Mouse (Mus musculus) stomach, embryonic 14.5 days (tissue): ENCODE measurements around the gene Krt90. TPM values are rescaled to one million over a fixed set of nuclear protein-coding genes. Genes with fewer than 3 reads are reported as not detected.

ENCODE experiments used
- ATAC-seq: fragments of 200-750 bp; cut with Nextera tagmentation; 2 replicates; pipeline ENCODE4 v1.8.0; 2017; ENCODE audit warnings: low read depth, moderate TSS enrichment; ENCODE audit not compliant: insufficient number of reproducible peaks, insufficient read depth, low FRiP score
- H3K27ac ChIP-seq: fragments of 300-500 bp; sonication (generic); 2 replicates; pipeline ENCODE4 v1.5.1; 2014; ENCODE audit warnings: mild to moderate bottlenecking, low read length, moderate library complexity, mixed read lengths
- H3K27me3 ChIP-seq: fragments of 300-500 bp; sonication (generic); 2 replicates; pipeline ENCODE4 v1.6.1; 2014; ENCODE audit warnings: low read length, control low read depth, mixed read lengths; ENCODE audit not compliant: control insufficient read depth, insufficient read depth
- H3K36me3 ChIP-seq: fragments of 300-500 bp; sonication (generic); 2 replicates; pipeline ENCODE4 v1.6.1; 2014; ENCODE audit warnings: mild to moderate bottlenecking, control low read depth, low read length, moderate library complexity, mixed read lengths; ENCODE audit not compliant: control insufficient read depth, insufficient read depth
- H3K4me1 ChIP-seq: fragments of 300-500 bp; sonication (generic); 2 replicates; pipeline ENCODE4 v1.6.1; 2014; ENCODE audit warnings: low read length, control low read depth, mixed read lengths; ENCODE audit not compliant: control insufficient read depth, insufficient read depth
- H3K4me2 ChIP-seq: fragments of 300-500 bp; sonication (generic); replicated peaks from 2 replicates; pipeline ENCODE4 v1.6.1; 2014; ENCODE audit warnings: low read depth, low read length, control low read depth
- H3K4me3 ChIP-seq: fragments of 300-500 bp; sonication (generic); 2 replicates; pipeline ENCODE4 v1.5.1; 2014; ENCODE audit warnings: low read depth, low read length, control low read depth
- H3K9ac ChIP-seq: fragments of 300-500 bp; sonication (generic); replicated peaks from 2 replicates; pipeline ENCODE4 v1.6.1; 2014; ENCODE audit warnings: low read depth, mild to moderate bottlenecking, control low read depth, low read length, moderate library complexity, mixed read lengths
- H3K9me3 ChIP-seq: fragments of 300-500 bp; sonication (generic); 2 replicates; pipeline ENCODE4 v1.6.1; 2016; ENCODE audit warnings: low read depth, low read length, control low read depth; ENCODE audit not compliant: control insufficient read depth
- WGBS: fragments of 180-500 bp; shearing (Covaris S2); extraction: QIAGEN DNeasy Blood & Tissue Kit; methylation state at CpG from one replicate; pipeline ENCODE4 v1.1.7; 2014; 5-methylcytosine and 5-hydroxymethylcytosine counted together
- polyA plus RNA-seq: library from polyadenylated mRNA; unstranded; fragments of >200 nt; fragmentation: Nextera tagmentation; extraction: Ambion mirVana; gene quantifications from 2 replicates; pipeline ENCODE4 v1.2.1, GENCODE M21; 2014

The Krt90 gene
- 0.22 TPM in 1 of 2 replicates, not detected in the other for polyA plus RNA-seq

DNA sequence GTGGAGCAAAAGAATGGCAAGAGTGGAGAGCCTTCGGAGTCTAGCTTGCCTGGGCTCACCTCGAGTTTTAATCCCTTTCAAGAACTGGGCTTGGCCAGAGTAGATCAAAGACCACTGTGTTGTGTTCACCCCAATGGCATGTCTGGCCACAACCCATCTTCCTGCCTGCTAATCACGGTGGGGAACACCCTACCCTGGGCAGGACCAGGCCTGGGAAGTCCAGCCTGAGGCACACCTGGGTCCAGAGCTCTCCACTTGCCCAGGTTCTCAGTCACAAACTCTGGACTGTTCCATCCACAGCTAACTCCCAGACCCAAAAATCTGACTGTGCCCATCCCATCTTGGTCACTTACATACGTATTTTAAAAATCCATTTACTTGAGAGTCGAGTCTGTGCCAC lies at the start of gene Krt90:
TSS of gene Krt90 (minus strand) at position 101 of the 400 bp plus-strand sequence.
- Histone ChIP-seq H3K4me3 (no peak within 1 kb of the TSS), H3K4me2 (no peak within 1 kb of the TSS), H3K36me3 (no peaks in the 10 kb centered on the region), H3K27ac (no peak within 1 kb of the TSS), H3K9ac (no peak within 1 kb of the TSS), H3K27me3 (no peaks in the 10 kb centered on the region), H3K4me1 (no peaks in the 10 kb centered on the region), H3K9me3 (no peaks in the 10 kb centered on the region)
- 78% methylated on average over 5 of the region's 5 CpGs for WGBS
- no peak for ATAC-seq

DNA sequence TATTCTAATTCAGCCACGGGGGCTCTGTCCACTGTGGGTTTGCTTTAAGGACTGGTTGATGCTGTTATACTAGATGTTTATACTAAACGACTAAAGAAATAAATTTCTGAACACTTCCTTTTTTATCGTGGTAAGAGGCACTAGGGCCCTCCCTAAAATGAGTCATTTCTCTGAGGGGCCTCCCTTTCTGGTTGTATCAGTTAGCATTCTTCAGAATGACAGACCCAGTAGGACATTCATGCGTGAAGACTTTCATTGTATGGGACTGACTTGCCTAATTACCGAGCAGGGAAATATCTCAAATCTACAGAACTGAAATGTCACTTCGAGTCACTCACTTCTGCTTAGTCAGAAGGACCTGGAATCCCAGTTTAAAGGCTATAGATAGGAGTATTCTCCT lies 36.4 kb upstream of the Krt90 start:
- no peaks in the 10 kb centered on the region for H3K4me1 ChIP-seq
- H3K27ac ChIP-seq = no peak overlapping the region
- ATAC-seq = no peak
- WGBS = 36% methylated on average over 6 of the region's 6 CpGs
- no peak overlapping the region for H3K4me3 ChIP-seq
- H3K27me3 ChIP-seq = no peaks in the 10 kb centered on the region
- H3K9ac ChIP-seq = no peak overlapping the region
- H3K36me3 ChIP-seq = no peaks in the 10 kb centered on the region
- no peaks in the 10 kb centered on the region for H3K9me3 ChIP-seq
- H3K4me2 ChIP-seq = no peak overlapping the region

DNA sequence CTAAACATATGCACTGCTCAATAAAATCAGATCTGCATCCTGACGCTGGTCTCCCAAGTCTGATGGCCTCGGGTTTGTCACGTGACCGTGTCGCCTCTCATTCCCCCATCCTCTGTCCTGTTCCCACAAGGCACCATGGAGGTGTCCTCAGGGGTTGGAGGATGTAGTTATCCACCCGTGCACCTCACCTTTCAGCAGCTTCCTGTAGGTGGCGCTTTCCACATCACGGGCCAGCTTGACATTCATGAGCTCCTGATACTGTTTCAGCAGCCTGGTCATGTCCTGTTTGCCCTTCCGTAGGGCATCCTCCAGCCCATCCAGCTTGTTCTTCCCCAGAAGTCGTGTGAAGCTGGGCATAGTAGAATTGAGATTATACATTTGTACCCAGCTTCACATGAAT lies 25.5 kb upstream of the Krt90 start:
- Histone ChIP-seq H3K36me3 (no peaks in the 10 kb centered on the region), H3K4me2 (no peak overlapping the region), H3K27ac (no peak overlapping the region), H3K27me3 (no peaks in the 10 kb centered on the region), H3K4me3 (no peak overlapping the region), H3K9me3 (no peaks in the 10 kb centered on the region), H3K4me1 (no peaks in the 10 kb centered on the region), H3K9ac (no peak overlapping the region)
- no peak for ATAC-seq
- 77% methylated on average over 10 of the region's 10 CpGs for WGBS

DNA sequence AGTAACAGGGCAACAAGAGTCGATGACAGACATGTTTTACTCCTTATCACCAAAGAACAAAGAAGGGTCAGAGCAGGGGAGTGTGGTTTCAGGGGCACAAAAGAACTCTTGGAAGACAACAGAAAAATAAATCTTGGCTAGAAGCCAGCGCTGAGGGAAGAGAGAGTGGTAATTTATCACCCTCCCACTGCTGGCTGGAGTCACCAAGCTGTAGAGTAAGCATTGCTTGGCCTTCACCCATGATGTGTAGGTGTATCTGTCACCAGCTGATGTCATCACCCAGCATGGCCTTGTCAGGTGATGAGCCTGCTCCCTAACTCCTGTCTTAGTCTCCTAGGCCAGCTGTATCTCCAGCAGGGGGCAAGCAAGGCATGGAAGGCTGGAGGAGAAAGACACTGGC lies 21.7 kb upstream of the Krt90 start:
- no peaks in the 10 kb centered on the region for H3K9me3 ChIP-seq
- H3K9ac ChIP-seq = no peak overlapping the region
- WGBS = 20% methylated on average over 2 of the region's 2 CpGs
- H3K4me3 ChIP-seq = no peak overlapping the region
- no peak overlapping the region for H3K27ac ChIP-seq
- no peaks in the 10 kb centered on the region for H3K27me3 ChIP-seq
- no peak for ATAC-seq
- no peaks in the 10 kb centered on the region for H3K4me1 ChIP-seq
- no peaks in the 10 kb centered on the region for H3K36me3 ChIP-seq
- H3K4me2 ChIP-seq = no peak overlapping the region

DNA sequence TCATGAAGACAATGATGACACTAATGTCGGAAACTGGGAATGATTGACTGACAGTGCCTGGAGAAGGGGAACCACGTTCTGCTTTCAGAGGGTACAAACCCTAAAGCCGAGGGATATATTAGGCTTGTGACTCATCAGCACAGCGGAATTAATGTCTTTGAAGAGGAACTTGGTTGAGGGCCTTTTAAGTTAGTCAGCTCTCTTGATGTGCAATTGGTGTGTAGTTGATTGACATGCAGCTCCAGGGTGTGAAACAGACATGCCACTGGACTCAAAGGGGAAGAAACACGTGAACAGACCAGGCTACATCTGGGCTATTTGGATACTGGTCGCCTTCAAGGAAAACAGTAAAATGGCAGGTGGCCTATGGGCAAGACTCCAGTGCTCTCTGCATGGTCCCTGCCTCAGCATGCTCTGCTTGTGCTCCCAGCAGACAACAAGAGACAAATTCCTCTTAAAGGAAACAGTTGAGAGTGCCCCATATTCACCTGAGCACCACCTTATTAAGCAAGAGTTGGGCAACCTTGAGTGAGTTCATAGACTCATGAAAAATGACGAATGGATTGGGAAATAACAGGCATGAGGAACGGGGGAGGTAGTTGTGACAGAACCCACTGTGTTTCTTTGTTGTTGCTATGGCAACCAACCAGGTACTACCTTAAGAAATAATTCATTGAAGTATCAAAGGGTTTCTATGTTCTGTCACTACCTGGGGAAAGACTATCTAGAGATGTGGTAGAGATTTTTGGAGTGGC lies 20.6 kb upstream of the Krt90 start:
- H3K9ac ChIP-seq = no peak overlapping the region
- no peaks in the 10 kb centered on the region for H3K9me3 ChIP-seq
- H3K4me3 ChIP-seq = no peak overlapping the region
- no peak overlapping the region for H3K4me2 ChIP-seq
- no peaks in the 10 kb centered on the region for H3K36me3 ChIP-seq
- 78% methylated on average over 8 of the region's 8 CpGs for WGBS
- H3K4me1 ChIP-seq = no peaks in the 10 kb centered on the region
- ATAC-seq = no peak
- no peaks in the 10 kb centered on the region for H3K27me3 ChIP-seq
- H3K27ac ChIP-seq = no peak overlapping the region

DNA sequence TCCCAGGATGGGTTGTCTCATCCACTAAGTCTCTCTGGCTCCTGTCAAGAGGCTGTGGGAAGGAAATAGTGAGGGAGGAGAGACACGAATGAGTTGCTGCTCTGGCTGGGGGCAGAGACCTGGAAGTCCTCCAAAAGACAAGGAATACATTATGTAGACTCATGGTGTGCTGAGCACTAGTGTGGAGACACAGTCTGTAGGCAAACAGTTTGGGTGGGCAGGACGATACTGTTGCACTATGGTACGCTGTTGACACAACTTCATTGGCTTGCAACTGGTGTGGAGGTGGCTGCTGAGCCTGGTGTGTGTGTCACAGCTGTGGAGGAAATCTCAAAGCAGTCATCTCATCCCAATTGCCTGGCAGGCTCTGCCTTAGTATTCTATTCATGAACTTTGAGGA lies 19.0 kb upstream of the Krt90 start:
- 77% methylated on average over 3 of the region's 3 CpGs for WGBS
- Histone ChIP-seq H3K9ac (no peak overlapping the region), H3K4me3 (no peak overlapping the region), H3K4me1 (no peaks in the 10 kb centered on the region), H3K9me3 (no peaks in the 10 kb centered on the region), H3K27me3 (no peaks in the 10 kb centered on the region), H3K36me3 (no peaks in the 10 kb centered on the region), H3K4me2 (no peak overlapping the region), H3K27ac (no peak overlapping the region)
- no peak for ATAC-seq

DNA sequence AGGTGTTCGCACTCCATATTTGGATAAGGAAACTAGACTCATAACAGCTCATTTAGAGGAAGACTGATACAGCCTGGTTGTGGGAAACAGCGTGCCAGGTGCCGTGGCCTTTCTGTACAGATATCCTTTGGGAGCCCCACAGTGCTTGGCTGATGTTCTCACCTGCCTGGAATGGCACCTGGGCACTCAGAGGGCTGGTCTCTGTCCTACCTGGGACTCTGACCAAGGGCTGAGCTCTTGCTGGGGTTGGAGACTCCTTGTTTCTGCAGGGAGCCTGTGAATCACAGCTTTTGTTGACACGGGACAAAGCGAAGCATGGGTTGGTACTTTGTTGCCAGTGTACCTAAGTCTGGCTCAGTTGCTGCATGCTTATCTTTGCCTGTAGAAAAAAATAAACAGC lies 12.8 kb upstream of the Krt90 start:
- ATAC-seq = no peak
- H3K9me3 ChIP-seq = no peaks in the 10 kb centered on the region
- H3K4me2 ChIP-seq = no peak overlapping the region
- no peak overlapping the region for H3K27ac ChIP-seq
- 77% methylated on average over 5 of the region's 5 CpGs for WGBS
- H3K9ac ChIP-seq = no peak overlapping the region
- H3K4me1 ChIP-seq = no peaks in the 10 kb centered on the region
- H3K36me3 ChIP-seq = no peaks in the 10 kb centered on the region
- H3K4me3 ChIP-seq = no peak overlapping the region
- H3K27me3 ChIP-seq = no peaks in the 10 kb centered on the region

DNA sequence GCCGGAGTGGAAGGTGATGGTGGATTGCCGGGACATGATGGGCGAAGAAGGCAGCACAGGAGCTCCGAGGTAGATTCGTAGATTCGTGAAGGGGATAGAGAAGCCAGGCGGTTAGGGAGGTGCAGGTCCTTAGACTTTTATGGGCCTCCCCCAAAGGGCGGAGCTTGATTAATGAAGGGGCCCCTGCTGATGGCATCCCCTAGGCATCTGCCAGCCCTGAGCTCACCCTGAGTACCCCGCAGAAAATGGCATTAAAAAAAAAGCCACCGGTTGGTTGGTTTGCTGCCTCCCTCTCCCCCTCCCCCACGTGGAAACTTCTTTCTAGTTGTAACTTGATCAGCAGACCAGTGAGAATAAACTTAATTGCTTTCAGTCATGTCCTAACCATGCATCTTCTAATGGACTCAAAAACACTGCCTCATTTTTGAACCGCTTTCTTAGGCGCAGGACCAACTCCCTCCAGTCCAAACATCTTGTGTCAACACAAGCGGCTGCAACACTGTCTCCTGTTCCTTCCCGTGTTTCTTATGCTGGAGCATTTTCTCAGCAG lies 11.1 kb upstream of the Krt90 start, which contains the start of gene Krt75:
TSS of gene Krt75 (minus strand) at position 109 of the 550 bp plus-strand sequence.
- Histone ChIP-seq H3K4me3 (no peak within 1 kb of the TSS), H3K4me1 (no peaks in the 10 kb centered on the region), H3K9ac (no peak within 1 kb of the TSS), H3K4me2 (no peak within 1 kb of the TSS), H3K9me3 (no peaks in the 10 kb centered on the region), H3K36me3 (no peaks in the 10 kb centered on the region), H3K27me3 (no peaks in the 10 kb centered on the region), H3K27ac (no peak within 1 kb of the TSS)
- 58% methylated on average over 15 of the region's 15 CpGs for WGBS
- ATAC-seq = no peak
